Mouse (Mus musculus) Patski (cell line): ENCODE measurements at regions not wholly inside any gene's neighbourhood (a gene's known extent, or its start where the extent isn't known, plus 50 kb on each side); places are given as distances from the start of the nearest gene placed in this dataset.

ENCODE experiments used
- ATAC-seq: fragments of 100-300 bp; one replicate; pipeline ENCODE4 v1.8.0; 2021
- CTCF ChIA-PET: fragments of 350-600 bp; sonication (Branson Sonifier 250); formaldehyde crosslinking; loops from one replicate; lab custom pipeline; 2022; ENCODE audit warnings: inconsistent platforms; lab: Charles Lee
- POLR2A ChIA-PET: fragments of 350-600 bp; sonication (Branson Sonifier 250); formaldehyde crosslinking; loops from one replicate; lab custom pipeline; 2022; ENCODE audit warnings: antibody characterized with exemption, inconsistent platforms; lab: Charles Lee
- DNase-seq: peaks from one replicate; pipeline ENCODE4 v3.0.0-alpha.2; 2011; ENCODE audit warnings: low read depth, low spot score
- H3K27me3 ChIP-seq: fragments of 371-371 bp; one replicate; pipeline ENCODE4 v1.5.1; 2021
- CTCF ChIP-seq: fragments of 100-300 bp; IDR thresholded peaks from one replicate; pipeline ENCODE4 v1.5.1; 2021
- in situ Hi-C: fragments of 300-500 bp; cut with MboI; formaldehyde crosslinking; loops from 3 replicates; pipeline ENCODE4 v1.11.1; 2018; ENCODE audit warnings: low pct_unique_long_range_greater_than_20kb, mixed read lengths

- no peaks in the 10 kb centered on the region for H3K27me3 ChIP-seq
- no peak for DNase-seq
- ChIA-PET CTCF (interaction anchor here (0.7 to 1.6 kb wide), 2 partner anchors 226 kb away, joined by 3 read pairs; no protein-coding TSS in a partner anchor), POLR2A (interaction anchor here (0.6 kb wide), 1 partner anchor 101 kb away, joined by 3 read pairs; no protein-coding TSS in a partner anchor)
- peak; percentile 42 for ATAC-seq
- in situ Hi-C loops, result loop anchor here (5.0 kb wide), 1 partner anchor 225 kb away; the partner anchor contains the start of gene Sipa1l2
- TF ChIP-seq CTCF, result no peak
Observed at GRCm38 (mm10) chr8:125342521-125342920, 227.1 kb downstream of the Sipa1l2 start.

- H3K27me3 ChIP-seq, result no peaks in the 10 kb centered on the region
- ChIA-PET POLR2A (no interaction called here), CTCF (interaction anchor here (1.6 kb wide), 2 partner anchors 124 to 225 kb away, joined by 3 read pairs; no protein-coding TSS in a partner anchor)
- no peak for TF ChIP-seq CTCF
- DNase-seq, result no peak
- in situ Hi-C loops, result loop anchor here (5.0 kb wide), 1 partner anchor 226 kb away; the partner anchor contains the start of gene Sipa1l2
- peak; percentile 23 for ATAC-seq
Observed at GRCm38 (mm10) chr8:125341606-125342005, 228.0 kb downstream of the Sipa1l2 start.

GRCm38 (mm10) chr8:125338222-125338621 lies 231.4 kb downstream of the Sipa1l2 start:
- in situ Hi-C loops, result no loop called here
- ChIA-PET CTCF (interaction anchor here (1.2 to 2.0 kb wide), 3 partner anchors 124 to 230 kb away, joined by 4 to 5 read pairs (median 4); no protein-coding TSS in a partner anchor), POLR2A (interaction anchor here (0.7 kb wide), 1 partner anchor 160 kb away, joined by 3 read pairs; no protein-coding TSS in a partner anchor)
- H3K27me3 ChIP-seq, result no peaks in the 10 kb centered on the region
- peak; percentile 90 for TF ChIP-seq CTCF
- DNase-seq, result no peak
- ATAC-seq, result no peak

- DNase-seq (no peak), ATAC-seq (no peak)
- no peaks in the 10 kb centered on the region for H3K27me3 ChIP-seq
- ChIA-PET POLR2A (interaction anchor here (0.7 kb wide), 1 partner anchor 161 kb away, joined by 3 read pairs; no protein-coding TSS in a partner anchor), CTCF (interaction anchor here (1.0 to 2.0 kb wide), 5 partner anchors 41 to 233 kb away, joined by 3 to 5 read pairs (median 4); no protein-coding TSS in a partner anchor)
- in situ Hi-C loops, result no loop called here
- no peak for TF ChIP-seq CTCF
Observed at GRCm38 (mm10) chr8:125337444-125338077, 232.0 kb downstream of the Sipa1l2 start.

- ChIA-PET POLR2A (no interaction called here), CTCF (interaction anchor here (1.0 to 2.0 kb wide), 3 partner anchors 41 to 234 kb away, joined by 3 to 4 read pairs (median 3); no protein-coding TSS in a partner anchor)
- no peaks in the 10 kb centered on the region for H3K27me3 ChIP-seq
- TF ChIP-seq CTCF, result no peak
- in situ Hi-C loops, result no loop called here
- no peak for ATAC-seq
- DNase-seq, result no peak
Observed at GRCm38 (mm10) chr8:125336799-125337198, 232.8 kb downstream of the Sipa1l2 start.

- TF ChIP-seq CTCF, result no peak
- ATAC-seq (no peak), DNase-seq (no peak)
- no peaks in the 10 kb centered on the region for H3K27me3 ChIP-seq
- POLR2A ChIA-PET, result no interaction called here
- in situ Hi-C loops, result no loop called here
- CTCF ChIA-PET, result no interaction called here
Observed at GRCm38 (mm10) chr8:125335575-125336370, 233.8 kb downstream of the Sipa1l2 start.

GRCm38 (mm10) chr8:125335171-125335570 lies 234.4 kb downstream of the Sipa1l2 start:
- DNase-seq (no peak), ATAC-seq (no peak)
- H3K27me3 ChIP-seq, result no peaks in the 10 kb centered on the region
- TF ChIP-seq CTCF, result no peak
- in situ Hi-C loops, result no loop called here
- ChIA-PET CTCF (no interaction called here), POLR2A (no interaction called here)

GRCm38 (mm10) chr8:125330638-125331037 lies 239.0 kb downstream of the Sipa1l2 start:
- in situ Hi-C loops, result no loop called here
- DNase-seq (no peak), ATAC-seq (no peak)
- POLR2A ChIA-PET, result no interaction called here
- TF ChIP-seq CTCF, result no peak
- CTCF ChIA-PET, result no interaction called here
- peaks cover 3% of the 10 kb centered on the region for H3K27me3 ChIP-seq

GRCm38 (mm10) chr8:125328650-125329049 lies 241.0 kb downstream of the Sipa1l2 start:
- POLR2A ChIA-PET, result no interaction called here
- peaks cover 3% of the 10 kb centered on the region for H3K27me3 ChIP-seq
- ATAC-seq (no peak), DNase-seq (no peak)
- in situ Hi-C loops, result no loop called here
- no peak for TF ChIP-seq CTCF
- CTCF ChIA-PET, result no interaction called here

- in situ Hi-C loops, result no loop called here
Observed at GRCm38 (mm10) chr8:125327551-125328262, 241.9 kb downstream of the Sipa1l2 start.

More at GRCm38 (mm10) chr8:125327551-125328262, 241.9 kb downstream of the Sipa1l2 start:
- DNase-seq (no peak), ATAC-seq (no peak)
- POLR2A ChIA-PET, result no interaction called here
- TF ChIP-seq CTCF, result no peak
- CTCF ChIA-PET, result no interaction called here
- peaks cover 3% of the 10 kb centered on the region for H3K27me3 ChIP-seq
